Mouse (Mus musculus): ENCODE results near the gene Zfp141. TPM values are rescaled to one million over a fixed set of nuclear protein-coding genes. Genes with fewer than 3 reads are reported as not detected.
A peak's percentile ranks its signal among the peaks of the same experiment; 100 is the strongest.
"Not testable (repeated sequence)": the region's sequence is repeated elsewhere in the genome, so short reads cannot be mapped to it uniquely, and the experiment has no call there.

The Zfp141 gene
- polyA plus RNA-seq (2015; fragmentation: Nextera tagmentation; extraction: Ambion mirVana): 3.1 and 3.4 TPM in 2 replicates

DNA sequence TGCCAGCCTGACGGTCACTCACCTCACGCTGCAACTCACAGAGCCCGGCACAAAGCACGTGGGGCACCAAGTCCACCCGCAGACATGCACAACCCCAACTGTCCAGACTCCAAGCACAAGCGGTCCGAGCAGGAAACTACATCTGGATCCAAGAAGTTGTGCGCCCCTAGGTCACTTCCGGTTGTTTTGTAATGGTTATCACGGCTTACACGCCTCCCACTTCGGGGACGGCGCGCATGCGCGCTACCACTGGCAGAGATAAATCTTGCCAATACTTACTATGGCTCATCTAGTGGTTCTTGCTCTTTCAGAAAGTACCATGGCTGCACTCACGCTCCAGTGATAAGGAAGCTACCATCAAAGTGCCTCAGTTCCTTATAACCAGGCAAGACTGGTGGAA is at the start of gene Zfp141:
Gene Zfp141 (minus strand): TSS at position 153 of the 400 bp plus-strand sequence.
- peak within 1 kb of the TSS; percentile 66 for H3K4me2 ChIP-seq
- H3K9me3 ChIP-seq (replicated peaks); H3K27me3 ChIP-seq; H3K36me3 ChIP-seq (replicated peaks); H3K4me1 ChIP-seq (replicated peaks): not testable (repeated sequence)
- ATAC-seq (ENCODE audit: insufficient read depth): peak; percentile 89
- H3K9ac ChIP-seq: peak within 1 kb of the TSS; percentile 57
- peak within 1 kb of the TSS; percentile 64 for H3K27ac ChIP-seq (replicated peaks)
- under 1% methylated on average over 18 of the region's 18 CpGs for WGBS (ENCODE audit: insufficient replicate concordance)
- peak within 1 kb of the TSS; percentile 68 for H3K4me3 ChIP-seq (replicated peaks)

DNA sequence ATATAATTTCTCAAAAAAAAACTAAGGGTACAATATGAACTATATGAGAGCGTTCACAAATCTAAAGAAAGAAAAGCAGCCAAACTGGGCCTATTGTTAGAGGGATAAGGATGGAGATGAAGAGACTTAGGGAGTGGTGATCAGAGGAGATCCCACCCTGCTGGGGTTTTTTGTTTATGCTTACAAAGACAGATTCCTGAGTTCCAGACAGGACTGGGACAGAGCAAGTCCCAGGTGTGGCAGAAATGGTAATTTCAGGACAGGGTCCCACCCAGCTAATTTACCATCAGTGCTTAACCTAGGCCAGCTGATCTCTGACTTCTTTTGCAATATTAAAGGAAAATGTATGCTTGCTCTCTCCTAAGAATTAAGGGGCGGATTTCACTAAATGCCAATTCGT is 46.2 kb upstream of the Zfp141 start:
- H3K36me3 ChIP-seq (replicated peaks): no peaks in the 10 kb centered on the region
- WGBS (ENCODE audit: insufficient replicate concordance): 47% methylated on average over 3 of the region's 3 CpGs
- no peaks in the 10 kb centered on the region for H3K4me1 ChIP-seq (replicated peaks)
- H3K27ac ChIP-seq (replicated peaks): no peak overlapping the region
- no peak overlapping the region for H3K9ac ChIP-seq
- no peaks in the 10 kb centered on the region for H3K9me3 ChIP-seq (replicated peaks)
- H3K4me2 ChIP-seq: no peak overlapping the region
- no peaks in the 10 kb centered on the region for H3K27me3 ChIP-seq
- ATAC-seq (ENCODE audit: insufficient read depth): no peak
- no peak overlapping the region for H3K4me3 ChIP-seq (replicated peaks)

DNA sequence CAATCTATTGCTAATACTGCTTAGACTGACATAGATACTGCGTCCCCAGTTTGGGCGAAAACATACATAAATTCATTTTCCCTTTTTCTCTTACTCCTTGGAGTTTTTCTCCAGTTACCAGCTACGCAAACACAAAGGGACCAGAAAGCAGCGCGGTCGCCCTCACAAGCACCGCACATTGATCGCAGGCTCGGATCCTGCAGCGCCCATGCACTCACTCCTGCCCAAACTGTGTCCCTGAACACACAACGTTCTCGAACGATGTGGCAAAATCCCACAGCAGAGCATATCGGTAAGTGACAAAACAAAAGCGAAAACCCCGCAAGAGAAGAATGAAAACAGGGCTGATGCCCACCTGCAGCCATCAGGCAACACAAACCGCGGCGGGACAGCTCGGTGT is 354 bp downstream of the Zfp141 start:
- ATAC-seq (ENCODE audit: insufficient read depth): peak; percentile 61
- H3K4me2 ChIP-seq: peak overlapping the region; percentile 66
- H3K27me3 ChIP-seq: no peaks in the 10 kb centered on the region
- H3K27ac ChIP-seq (replicated peaks): peak overlapping the region; percentile 64
- 0 out of 2 replicates have a peak, but pooled peaks cover 2% of the 10 kb centered on the region for H3K4me1 ChIP-seq (replicated peaks)
- H3K36me3 ChIP-seq (replicated peaks): peaks cover 6% of the 10 kb centered on the region; the same call in 1 of the 2 replicates
- H3K9ac ChIP-seq: peak overlapping the region; percentile 57
- H3K9me3 ChIP-seq (replicated peaks): no peaks in the 10 kb centered on the region
- H3K4me3 ChIP-seq (replicated peaks): peak overlapping the region; percentile 68
- WGBS (ENCODE audit: insufficient replicate concordance): under 1% methylated on average over 20 of the region's 20 CpGs

DNA sequence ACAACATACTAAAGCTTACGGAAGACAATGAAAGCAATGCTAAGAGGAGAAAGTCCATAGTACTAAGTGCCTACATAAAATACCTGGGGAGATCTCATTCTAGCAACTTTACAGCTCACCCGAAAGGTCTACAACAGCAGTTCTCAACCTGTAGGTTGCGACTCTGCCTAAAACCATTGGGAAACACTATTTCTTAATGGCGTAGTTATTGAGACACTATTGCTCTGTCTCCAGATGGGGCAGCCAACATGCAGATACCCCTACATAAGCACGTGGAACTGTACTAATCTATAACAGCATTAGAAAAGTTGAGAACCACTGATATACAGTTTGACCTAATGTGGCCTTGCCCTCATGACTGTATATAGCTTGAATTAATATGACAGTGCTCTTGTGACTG is 7.3 kb downstream of the Zfp141 start:
- no peak overlapping the region for H3K9ac ChIP-seq
- no peak overlapping the region for H3K4me3 ChIP-seq (replicated peaks)
- H3K9me3 ChIP-seq (replicated peaks): no peaks in the 10 kb centered on the region
- peaks cover 6% of the 10 kb centered on the region; the same call in 1 of the 2 replicates for H3K36me3 ChIP-seq (replicated peaks)
- ATAC-seq (ENCODE audit: insufficient read depth): no peak
- no peak overlapping the region for H3K27ac ChIP-seq (replicated peaks)
- H3K4me1 ChIP-seq (replicated peaks): no peaks in the 10 kb centered on the region
- H3K4me2 ChIP-seq: no peak overlapping the region
- no peaks in the 10 kb centered on the region for H3K27me3 ChIP-seq
- 76% methylated on average over 5 of the region's 5 CpGs for WGBS (ENCODE audit: insufficient replicate concordance)

DNA sequence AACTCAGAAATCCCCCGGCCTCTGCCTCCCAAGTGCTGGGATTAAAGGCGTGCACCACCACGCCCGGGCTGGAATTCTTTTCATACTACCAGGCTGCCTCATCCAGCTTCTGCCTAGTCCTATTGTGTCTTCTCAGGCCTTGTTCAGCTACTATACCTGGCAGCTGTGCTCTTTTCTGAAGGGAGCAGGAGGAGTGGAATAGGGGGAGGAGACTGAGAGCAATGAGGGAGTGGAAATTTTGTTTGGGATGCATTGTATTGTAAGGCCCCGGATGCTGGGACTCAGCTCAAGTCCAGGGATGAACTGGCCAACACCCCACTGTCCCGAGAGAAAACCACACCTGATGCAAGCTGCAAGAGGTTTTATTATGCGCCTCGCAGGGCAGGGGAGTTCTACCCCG is 8.2 kb downstream of the Zfp141 start:
- Histone ChIP-seq H3K27me3 (no peaks in the 10 kb centered on the region), H3K9ac (no peak overlapping the region), H3K27ac (replicated peaks) (no peak overlapping the region), H3K36me3 (replicated peaks) (peaks cover 6% of the 10 kb centered on the region; the same call in 1 of the 2 replicates), H3K4me3 (replicated peaks) (no peak overlapping the region), H3K4me2 (no peak overlapping the region), H3K4me1 (replicated peaks) (no peaks in the 10 kb centered on the region), H3K9me3 (replicated peaks) (no peaks in the 10 kb centered on the region)
- no peak for ATAC-seq (ENCODE audit: insufficient read depth)
- 75% methylated on average over 9 of the region's 9 CpGs for WGBS (ENCODE audit: insufficient replicate concordance)

DNA sequence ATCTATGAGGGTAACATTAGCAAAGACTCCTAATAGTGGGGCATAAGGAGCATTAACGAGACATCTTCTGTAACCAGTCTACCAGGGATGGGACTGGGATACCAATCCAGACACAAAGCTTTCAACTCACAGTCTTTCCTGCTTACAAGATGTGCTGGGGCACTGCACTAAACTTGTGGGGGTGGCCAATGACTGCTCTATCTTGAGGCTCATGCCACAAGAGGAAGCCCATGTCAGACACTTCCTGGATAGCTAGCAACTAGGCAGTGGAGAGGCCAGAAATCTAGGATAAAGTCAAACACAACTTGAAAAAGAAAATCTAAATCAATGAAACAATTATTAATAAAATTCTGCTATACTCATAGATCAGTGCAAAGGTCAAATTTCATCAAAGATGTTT is 9.3 kb downstream of the Zfp141 start:
- peaks cover 6% of the 10 kb centered on the region; the same call in 1 of the 2 replicates for H3K36me3 ChIP-seq (replicated peaks)
- no peak overlapping the region for H3K27ac ChIP-seq (replicated peaks)
- H3K4me1 ChIP-seq (replicated peaks): no peaks in the 10 kb centered on the region
- whole genome bisulfite sequencing (ENCODE audit: insufficient replicate concordance): 44% methylated on average over 1 of the region's 1 CpGs
- ATAC-seq (ENCODE audit: insufficient read depth): no peak
- H3K4me2 ChIP-seq: no peak overlapping the region
- no peak overlapping the region for H3K9ac ChIP-seq
- no peaks in the 10 kb centered on the region for H3K9me3 ChIP-seq (replicated peaks)
- H3K4me3 ChIP-seq (replicated peaks): no peak overlapping the region
- no peaks in the 10 kb centered on the region for H3K27me3 ChIP-seq

DNA sequence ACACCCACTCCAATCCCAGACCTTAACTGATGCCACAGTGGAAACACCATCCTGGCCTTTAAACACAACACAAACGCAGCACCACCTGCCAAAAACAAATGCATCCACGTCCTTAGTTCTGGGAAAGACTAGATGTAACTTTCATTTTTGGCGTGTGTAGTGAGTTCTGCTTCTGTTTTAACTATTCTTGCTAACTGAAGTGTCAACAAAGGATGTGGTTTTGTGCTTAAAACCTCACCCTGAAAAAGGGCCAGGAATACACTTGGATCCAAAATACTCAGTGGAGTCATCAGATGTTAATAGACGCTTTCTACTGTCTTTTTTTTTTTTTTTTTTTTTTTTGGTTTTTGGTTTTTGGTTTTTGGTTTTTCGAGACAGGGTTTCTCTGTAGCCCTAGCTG is 14.7 kb downstream of the Zfp141 start:
- Histone ChIP-seq H3K36me3 (replicated peaks) (peaks cover 16% of the 10 kb centered on the region), H3K27ac (replicated peaks) (no peak overlapping the region), H3K4me1 (replicated peaks) (no peaks in the 10 kb centered on the region), H3K4me2 (no peak overlapping the region), H3K9me3 (replicated peaks) (no peaks in the 10 kb centered on the region), H3K27me3 (no peaks in the 10 kb centered on the region), H3K9ac (no peak overlapping the region), H3K4me3 (replicated peaks) (no peak overlapping the region)
- WGBS (ENCODE audit: insufficient replicate concordance): 64% methylated on average over 5 of the region's 5 CpGs
- ATAC-seq (ENCODE audit: insufficient read depth): no peak

DNA sequence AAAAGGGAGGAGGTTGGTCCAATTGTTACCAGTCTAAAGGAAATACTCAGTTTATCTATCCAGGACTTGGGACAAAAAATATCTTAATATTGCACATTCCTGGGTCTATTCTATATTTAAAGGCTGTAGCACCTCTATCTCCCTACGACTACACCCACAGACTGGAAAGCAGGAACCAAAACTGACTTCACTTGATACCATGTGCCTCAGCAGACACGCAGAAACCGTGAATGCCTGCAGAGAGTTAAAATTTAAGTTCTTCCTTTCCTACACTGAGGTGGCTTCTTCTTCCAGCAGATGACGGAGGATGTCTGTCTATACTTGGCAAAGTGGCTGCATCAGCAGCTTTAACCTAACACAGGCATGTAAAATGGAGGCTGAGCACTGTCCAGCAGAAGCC is 15.2 kb downstream of the Zfp141 start:
- H3K9me3 ChIP-seq (replicated peaks): no peaks in the 10 kb centered on the region
- H3K36me3 ChIP-seq (replicated peaks): peaks cover 20% of the 10 kb centered on the region
- WGBS (ENCODE audit: insufficient replicate concordance): 69% methylated on average over 4 of the region's 4 CpGs
- no peaks in the 10 kb centered on the region for H3K27me3 ChIP-seq
- H3K4me2 ChIP-seq: no peak overlapping the region
- ATAC-seq (ENCODE audit: insufficient read depth): no peak
- no peak overlapping the region for H3K4me3 ChIP-seq (replicated peaks)
- no peaks in the 10 kb centered on the region for H3K4me1 ChIP-seq (replicated peaks)
- no peak overlapping the region for H3K9ac ChIP-seq
- H3K27ac ChIP-seq (replicated peaks): no peak overlapping the region

DNA sequence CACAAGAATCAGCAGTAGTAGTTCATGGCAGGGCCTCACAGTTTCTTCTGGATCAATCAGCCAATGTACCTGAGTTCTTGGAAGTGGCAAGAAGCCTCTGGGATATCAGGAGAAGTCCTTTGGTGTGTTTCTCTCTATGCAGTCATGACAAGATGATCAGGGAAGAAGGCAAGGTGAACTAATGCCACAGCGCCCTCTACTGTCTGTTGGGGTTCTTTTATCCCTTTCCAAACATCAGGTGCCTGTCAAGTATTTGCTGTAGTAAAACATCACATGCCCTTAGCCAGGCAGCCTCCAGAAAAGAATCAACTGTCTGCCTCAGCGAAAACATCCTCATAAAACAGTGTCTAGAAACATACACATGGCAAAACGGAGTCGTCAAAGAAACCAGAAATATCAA is 50.9 kb downstream of the Zfp141 start:
- 51% methylated on average over 4 of the region's 4 CpGs for WGBS (ENCODE audit: insufficient replicate concordance)
- Histone ChIP-seq H3K27ac (replicated peaks) (no peak overlapping the region), H3K4me1 (replicated peaks) (no peaks in the 10 kb centered on the region)

DNA sequence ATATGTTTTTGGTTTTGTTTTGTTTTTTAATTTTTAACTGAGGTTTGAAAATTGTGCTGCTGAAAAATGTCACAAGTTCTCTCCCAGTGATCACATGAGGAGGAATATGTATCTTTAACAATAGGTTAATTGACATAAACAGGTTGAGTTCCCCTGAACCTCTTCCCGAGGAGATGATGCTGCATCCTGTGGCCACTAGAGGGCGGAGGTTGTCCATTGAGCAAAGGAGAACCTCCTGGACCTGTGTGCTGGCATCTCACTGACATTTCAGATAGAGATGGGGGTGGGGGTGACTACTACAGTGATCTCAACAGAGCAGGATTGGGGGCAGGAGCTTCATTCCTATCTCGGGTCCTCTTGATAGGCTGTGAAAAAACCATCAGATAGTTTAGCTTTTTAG is 54.9 kb downstream of the Zfp141 start:
- Histone ChIP-seq H3K9me3 (replicated peaks) (no peaks in the 10 kb centered on the region), H3K4me3 (replicated peaks) (no peak overlapping the region), H3K4me1 (replicated peaks) (no peaks in the 10 kb centered on the region), H3K4me2 (no peak overlapping the region), H3K36me3 (replicated peaks) (no peaks in the 10 kb centered on the region), H3K9ac (no peak overlapping the region), H3K27ac (replicated peaks) (no peak overlapping the region), H3K27me3 (no peaks in the 10 kb centered on the region)
- WGBS (ENCODE audit: insufficient replicate concordance): 20% methylated on average over 3 of the region's 3 CpGs
- ATAC-seq (ENCODE audit: insufficient read depth): no peak

More for the DNA sequence above, 50.9 kb downstream of the Zfp141 start:
- H3K36me3 ChIP-seq (replicated peaks): no peaks in the 10 kb centered on the region
- no peaks in the 10 kb centered on the region for H3K9me3 ChIP-seq (replicated peaks)
- no peaks in the 10 kb centered on the region for H3K27me3 ChIP-seq
- H3K4me2 ChIP-seq: no peak overlapping the region
- no peak overlapping the region for H3K4me3 ChIP-seq (replicated peaks)
- no peak for ATAC-seq (ENCODE audit: insufficient read depth)
- no peak overlapping the region for H3K9ac ChIP-seq

DNA sequence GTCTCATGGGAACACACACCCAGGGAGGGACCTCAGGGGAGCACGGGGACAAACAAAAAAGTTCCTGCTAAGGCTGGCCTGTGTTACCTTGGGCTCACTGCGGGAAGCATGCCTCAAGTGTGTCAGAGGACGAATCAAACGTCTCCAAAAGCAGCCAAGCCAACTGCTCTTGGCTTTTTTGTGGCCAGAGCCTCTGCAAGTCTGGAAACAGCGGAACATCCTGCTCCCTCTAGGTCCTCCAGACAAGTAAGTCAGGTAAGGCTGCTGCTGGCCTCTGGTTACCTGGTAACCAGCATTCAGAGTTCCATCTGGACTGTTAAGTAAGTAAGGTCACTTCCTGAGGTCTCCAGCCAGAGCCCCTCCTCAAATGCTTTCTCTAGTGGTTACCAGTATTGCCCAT is 57.7 kb downstream of the Zfp141 start, which contains the start of gene 4933421I07Rik:
Gene 4933421I07Rik (minus strand): TSS at position 271 of the 400 bp plus-strand sequence.
- no peaks in the 10 kb centered on the region for H3K36me3 ChIP-seq (replicated peaks)
- H3K4me1 ChIP-seq (replicated peaks): no peaks in the 10 kb centered on the region
- 52% methylated on average over 5 of the region's 5 CpGs for WGBS (ENCODE audit: insufficient replicate concordance)
- no peak within 1 kb of the TSS for H3K9ac ChIP-seq
- no peaks in the 10 kb centered on the region for H3K27me3 ChIP-seq
- no peaks in the 10 kb centered on the region for H3K9me3 ChIP-seq (replicated peaks)
- no peak within 1 kb of the TSS for H3K27ac ChIP-seq (replicated peaks)
- no peak within 1 kb of the TSS for H3K4me3 ChIP-seq (replicated peaks)
- no peak for ATAC-seq (ENCODE audit: insufficient read depth)
- no peak within 1 kb of the TSS for H3K4me2 ChIP-seq

DNA sequence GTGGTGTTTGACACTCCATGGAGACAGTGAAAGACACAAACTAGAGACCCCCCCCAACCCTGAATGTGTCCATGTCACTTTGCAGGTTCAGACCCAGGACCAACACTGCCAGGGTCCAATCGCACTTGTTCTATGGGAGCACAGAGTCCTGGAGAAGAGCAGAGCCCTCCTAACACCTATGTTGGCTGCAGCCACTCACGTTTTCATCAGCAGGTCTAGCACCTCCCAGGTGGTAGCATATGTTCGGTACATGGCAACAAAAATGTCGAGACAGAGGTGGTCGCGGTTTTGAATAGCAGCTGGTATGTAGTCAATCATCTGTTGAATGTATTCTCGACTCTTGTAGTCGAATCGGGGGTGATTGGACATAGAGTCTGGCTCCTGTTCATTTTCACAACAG is 58.2 kb downstream of the Zfp141 start:
- Histone ChIP-seq H3K4me2 (no peak overlapping the region), H3K4me1 (replicated peaks) (no peaks in the 10 kb centered on the region), H3K9me3 (replicated peaks) (no peaks in the 10 kb centered on the region), H3K27ac (replicated peaks) (no peak overlapping the region), H3K4me3 (replicated peaks) (no peak overlapping the region), H3K36me3 (replicated peaks) (no peaks in the 10 kb centered on the region), H3K27me3 (no peaks in the 10 kb centered on the region), H3K9ac (no peak overlapping the region)
- WGBS (ENCODE audit: insufficient replicate concordance): 67% methylated on average over 9 of the region's 9 CpGs
- no peak for ATAC-seq (ENCODE audit: insufficient read depth)
